Comparison of ENCODE assay signal across 21 mouse cellular contexts in genomic region chr6:146688861-146689260, GRCm38 (mm10).
"Had no signal": no experiment of that assay in that cellular context is flagged by ENCODE, and none has a peak within 500 bp of the region (broad histone marks: within the 10 kb centered on the region; RNA-seq: fewer than 3 reads in every experiment).

No protein-coding gene starts in this region.

- H3K27me3 ChIP-seq: liver, embryonic 13.5 days; liver, embryonic 15.5 days; lung, embryonic 15.5 days; midbrain, embryonic 12.5 days; neural tube, embryonic 13.5 days; neural tube, embryonic 15.5 days had no signal

- H3K4me1 ChIP-seq: midbrain, embryonic 10.5 days; midbrain, embryonic 12.5 days; neural tube, embryonic 13.5 days; neural tube, embryonic 15.5 days had no signal

- H3K9ac ChIP-seq: liver, embryonic 13.5 days; liver, embryonic 15.5 days; liver, postnatal 0 days; lung, embryonic 15.5 days; midbrain, embryonic 12.5 days; neural tube, embryonic 13.5 days; neural tube, embryonic 15.5 days had no signal

- H3K36me3 ChIP-seq: liver, embryonic 13.5 days; liver, embryonic 15.5 days; lung, embryonic 15.5 days; midbrain, embryonic 10.5 days; midbrain, embryonic 12.5 days; neural tube, embryonic 13.5 days; neural tube, embryonic 15.5 days had no signal

- DNase-seq: liver, embryonic 13.5 days; liver, postnatal 0 days; lung, adult 2 months; lung, postnatal 10 days; lung, postnatal 4 days; midbrain, embryonic 14.5 days; retina, postnatal 1 day; right cerebral cortex, adult 18-20 months; right cerebral cortex, postnatal 25 days; right cerebral cortex, postnatal 4 days; thymus, adult 18-20 months; thymus, postnatal 14 days; thymus, postnatal 36 days had no signal

- H3K9me3 ChIP-seq: liver, embryonic 13.5 days; liver, embryonic 15.5 days; lung, embryonic 15.5 days; midbrain, embryonic 12.5 days; neural tube, embryonic 13.5 days; neural tube, embryonic 15.5 days had no signal

- H3K4me2 ChIP-seq: liver, embryonic 13.5 days; liver, embryonic 15.5 days; lung, embryonic 15.5 days; midbrain, embryonic 12.5 days; neural tube, embryonic 13.5 days; neural tube, embryonic 15.5 days had no signal

- ATAC-seq: liver, postnatal 0 days; midbrain, embryonic 16.5 days had no signal

- H3K27ac ChIP-seq: liver, embryonic 13.5 days; liver, embryonic 15.5 days; lung, embryonic 15.5 days; midbrain, embryonic 10.5 days; midbrain, embryonic 12.5 days; neural tube, embryonic 13.5 days; neural tube, embryonic 15.5 days had no signal

- H3K4me3 ChIP-seq: liver, embryonic 13.5 days; liver, embryonic 15.5 days; lung, embryonic 15.5 days; midbrain, embryonic 10.5 days; midbrain, embryonic 12.5 days; myocyte; neural tube, embryonic 13.5 days; neural tube, embryonic 15.5 days had no signal
